7 mouse cellular contexts compared by ENCODE assay signal in genomic region chr10:41415368-41415767, GRCm38 (mm10). TPM values are rescaled to one million over a fixed set of nuclear protein-coding genes. Genes with fewer than 3 reads are reported as not detected.
A peak's percentile ranks its signal among the peaks of the same experiment; 100 is the strongest.
DNase-seq lines count a peak whose midpoint lies in the region; TF ChIP-seq lines count a peak whose summit lies in the region.
"Not testable (repeated sequence)": the region's sequence is repeated elsewhere in the genome, so short reads cannot be mapped to it uniquely, and the experiment has no call there.

No protein-coding gene starts in this region.

- not testable (repeated sequence) for TF ChIP-seq CTCF in E14TG2a.4 (conservative IDR thresholded peaks at IDR 0.05; ENCODE audit: low read length); ES-Bruce4 (IDR thresholded peaks at IDR 0.05; ENCODE audit: low read depth, low read length)

- peaks cover 26% of the 10 kb centered on the region for H3K9me3 ChIP-seq in E14TG2a.4 (ENCODE audit: low read length)
- not testable (repeated sequence) for H3K9me3 ChIP-seq in ES-Bruce4 (replicated peaks; ENCODE audit: control insufficient read depth, insufficient read depth, low read length, poor library complexity, severe bottlenecking); ES-E14 (ENCODE audit: control insufficient read depth, insufficient read depth, low read depth, low read length)

- TF ChIP-seq EP300 in ES-Bruce4 (IDR thresholded peaks at IDR 0.05; ENCODE audit: insufficient read depth, low read depth, low read length) = 0 out of 2 replicates have a peak, but pooled peaks have one; percentile 28

- H3K9ac ChIP-seq in ES-Bruce4 (ENCODE audit: low read depth, poor library complexity, severe bottlenecking) = not testable (repeated sequence)
- peak overlapping the region; percentile 68; the same call in 1 of the 2 replicates for H3K9ac ChIP-seq in ES-E14 (ENCODE audit: insufficient read depth, low read depth, low read length, poor library complexity, severe bottlenecking)

- TF ChIP-seq POLR2A in ES-Bruce4 (IDR thresholded peaks at IDR 0.05; ENCODE audit: insufficient read depth, low read length) = not testable (repeated sequence)

- H3K27ac ChIP-seq in ES-Bruce4 (ENCODE audit: insufficient read depth, low read length) (peak overlapping the region; percentile 64; the same call in 1 of the 2 replicates), ES-E14 (ENCODE audit: insufficient read depth, low read depth, low read length, poor library complexity, severe bottlenecking) (peak overlapping the region; percentile 84)

- DNase-seq in ES-CJ7 (ENCODE audit: low read depth, low spot score) (peak; percentile 86), R1 (ENCODE audit: low read depth, low spot score) (peak; percentile 96), ZHBTc4 (ENCODE audit: low read depth, low spot score) (peak; percentile 81)
- not testable (repeated sequence) for DNase-seq in ES-E14 (ENCODE audit: low read depth, low spot score)
- peak; percentile 28 for DNase-seq in heart, adult 11 months

- peaks cover 34% of the 10 kb centered on the region for H3K4me1 ChIP-seq in E14TG2a.4 (replicated peaks; ENCODE audit: low read depth, low read length)
- H3K4me1 ChIP-seq in ES-Bruce4 (ENCODE audit: control insufficient read depth, insufficient read depth, low read length); ES-E14 (ENCODE audit: control insufficient read depth in 2 of 2, insufficient read depth in 2 of 2, low read length in 2 of 2, poor library complexity in 1 of 2): not testable (repeated sequence)

- H3K36me3 ChIP-seq in E14TG2a.4 (ENCODE audit: insufficient read depth, low read length); ES-Bruce4 (ENCODE audit: control insufficient read depth, insufficient read depth, low read length, poor library complexity, severe bottlenecking); ES-E14 (ENCODE audit: control insufficient read depth, insufficient read depth, low read length, poor library complexity, severe bottlenecking): not testable (repeated sequence)

- in situ Hi-C loops in ES-E14 (cut with MboI; ENCODE audit: low sequenced_read_pairs in 2 of 2, unreplicated experiment in 2 of 2) = not testable (repeated sequence)

- H3K4me3 ChIP-seq in E14TG2a.4 (replicated peaks; ENCODE audit: low read length) (peak overlapping the region; percentile 68), ES-E14 (ENCODE audit: insufficient read depth in 1 of 2, low read depth in 1 of 2, low read length in 2 of 2, poor library complexity in 1 of 2, severe bottlenecking in 1 of 2) (peak overlapping the region in 1 of 2 experiments; percentile 53; a peak in 3 of 4 replicates)
- not testable (repeated sequence) for H3K4me3 ChIP-seq in ES-Bruce4 (ENCODE audit: low read depth, low read length)

- H3K27me3 ChIP-seq in E14TG2a.4 (ENCODE audit: insufficient read depth, low read length); ES-Bruce4 (ENCODE audit: control insufficient read depth, insufficient read depth, low read length, poor library complexity, severe bottlenecking): not testable (repeated sequence)

RNA-seq across cellular contexts. Expression of gene Zbtb24, which starts 34.8 kb away (rescaled TPM):
- 13.5 and 13.7 TPM in 2 replicates for polyA plus RNA-seq in ES-Bruce4 (2011; ENCODE audit: insufficient read depth, insufficient read length, low read depth, missing spikeins)
- 11.9 and 12.7 TPM in 2 replicates for total RNA-seq in ES-E14 (2012; rRNA removed)
